Mouse (Mus musculus) ES-E14 (cell line): ENCODE results near the gene Cd177.

Source experiments
- CHD2 ChIP-seq: IDR thresholded peaks from 2 replicates; pipeline ENCODE4 v1.6.1; 2014; ENCODE audit warnings: mild to moderate bottlenecking, low read depth, low read length, inconsistent platforms
- HCFC1 ChIP-seq: IDR thresholded peaks from 2 replicates; pipeline ENCODE4 v1.6.1; 2012; ENCODE audit warnings: low read length, inconsistent platforms, borderline replicate concordance; ENCODE audit not compliant: insufficient read depth
- MAFK ChIP-seq: IDR thresholded peaks from 2 replicates; pipeline ENCODE4 v1.6.1; 2014; ENCODE audit warnings: mild to moderate bottlenecking, low read depth, low read length, inconsistent platforms; ENCODE audit not compliant: insufficient read depth
- ZC3H11A ChIP-seq: IDR thresholded peaks from 2 replicates; pipeline ENCODE4 v1.6.1; 2012; ENCODE audit warnings: low read depth, mild to moderate bottlenecking, inconsistent platforms, low read length, borderline replicate concordance

GRCm38 (mm10) chr7:24804826-24805225, 44.7 kb upstream of the Cd177 start:
- TF ChIP-seq MAFK (no peak), ZC3H11A (no peak), CHD2 (no peak), HCFC1 (no peak)
